In the genomic region with DNA sequence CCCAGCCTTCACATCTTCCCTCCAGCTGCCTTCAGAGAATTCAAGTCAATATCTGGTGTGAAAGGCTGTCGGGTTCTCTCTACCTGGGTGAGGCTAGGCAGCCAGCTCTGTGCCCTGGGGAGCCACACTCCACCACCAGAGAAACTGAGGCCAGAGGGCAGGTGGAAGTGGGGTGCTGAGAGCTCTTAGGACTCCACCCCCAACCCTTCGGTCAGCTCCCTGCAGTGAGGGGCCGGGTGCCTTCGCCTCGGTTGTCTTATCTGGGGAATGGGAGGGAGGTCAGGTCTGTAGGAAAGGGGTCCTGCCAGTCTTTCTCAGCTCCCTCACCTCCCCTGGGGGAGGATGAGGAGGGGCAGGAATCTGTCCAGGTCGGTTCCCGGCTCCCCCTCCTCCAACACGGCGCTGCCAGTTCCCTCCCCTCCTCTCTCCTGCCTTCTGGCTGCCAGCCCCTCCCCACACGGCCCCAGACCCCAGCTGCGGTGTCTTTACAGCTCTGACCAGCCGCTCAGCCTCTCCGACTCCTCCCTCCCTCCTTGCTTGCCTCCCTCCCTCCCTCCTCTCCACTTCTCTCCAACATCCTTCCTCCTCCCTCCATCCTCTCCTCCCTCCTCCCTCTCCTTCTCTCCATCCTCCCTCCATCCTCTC, we compare ENCODE assay signal across 8 mouse cellular contexts.
A peak's percentile ranks its signal among the peaks of the same experiment; 100 is the strongest.
DNase-seq lines count a peak whose midpoint lies in the region; ATAC-seq lines count a peak whose summit lies in the region.

No protein-coding gene starts in this region.

- WGBS in forebrain, embryonic 11.5 days, result 1% methylated on average over 13 of the region's 13 CpGs
- 2% methylated on average over 11 of the region's 13 CpGs for WGBS in hindbrain, embryonic 14.5 days
- 7% methylated on average over 13 of the region's 13 CpGs for WGBS in liver, embryonic 12.5 days (ENCODE audit: insufficient replicate concordance)
- WGBS in neural tube, embryonic 14.5 days, result 1% methylated on average over 12 of the region's 13 CpGs

- DNase-seq in kidney, adult 9 months, result peak; percentile 43
- DNase-seq in kidney, adult 18-20 months, result no peak
- peak; percentile 61 for DNase-seq in adrenal gland, postnatal 10 days
- DNase-seq in forebrain, embryonic 11.5 days (ENCODE audit: low spot score), result peak; percentile 92
- peak; percentile 70 for DNase-seq in hindbrain, embryonic 14.5 days (ENCODE audit: low spot score)
- no peak for DNase-seq in T-cell, adult 2 months (ENCODE audit: low spot score)

- peak overlapping the region; percentile 31; the same call in 1 of the 2 replicates for H3K4me3 ChIP-seq in forebrain, embryonic 11.5 days (ENCODE audit: low read depth, low read length)
- no peak overlapping the region for H3K4me3 ChIP-seq in hindbrain, embryonic 14.5 days (replicated peaks; ENCODE audit: low read length)
- peak overlapping the region; percentile 33; the same call in 1 of the 2 replicates for H3K4me3 ChIP-seq in liver, embryonic 12.5 days
- H3K4me3 ChIP-seq in neural tube, embryonic 14.5 days (ENCODE audit: low read depth, low read length), result 0 out of 2 replicates have a peak overlapping the region, but pooled peaks have one; percentile 1

- peak; percentile 86 for ATAC-seq in forebrain, embryonic 11.5 days (replicated peaks; ENCODE audit: low FRiP score)
- ATAC-seq in hindbrain, embryonic 14.5 days (ENCODE audit: low FRiP score), result peak; percentile 87
- ATAC-seq in liver, embryonic 12.5 days, result no peak
- peak; percentile 75 for ATAC-seq in neural tube, embryonic 14.5 days (ENCODE audit: low read depth)

- peaks cover 27% of the 10 kb centered on the region for H3K4me1 ChIP-seq in forebrain, embryonic 11.5 days (replicated peaks; ENCODE audit: control insufficient read depth, insufficient read depth, low read length)
- peaks cover 53% of the 10 kb centered on the region for H3K4me1 ChIP-seq in hindbrain, embryonic 14.5 days (replicated peaks; ENCODE audit: control insufficient read depth, insufficient read depth, low read length)
- H3K4me1 ChIP-seq in liver, embryonic 12.5 days, result peaks cover 37% of the 10 kb centered on the region
- H3K4me1 ChIP-seq in neural tube, embryonic 14.5 days (ENCODE audit: control insufficient read depth, insufficient read depth, low read length), result peaks cover 45% of the 10 kb centered on the region

- no peaks in the 10 kb centered on the region for H3K36me3 ChIP-seq in forebrain, embryonic 11.5 days (ENCODE audit: control insufficient read depth, insufficient read depth, low read length)
- no peaks in the 10 kb centered on the region for H3K36me3 ChIP-seq in hindbrain, embryonic 14.5 days (replicated peaks; ENCODE audit: control insufficient read depth, insufficient read depth)
- no peaks in the 10 kb centered on the region for H3K36me3 ChIP-seq in liver, embryonic 12.5 days
- no peaks in the 10 kb centered on the region for H3K36me3 ChIP-seq in neural tube, embryonic 14.5 days (ENCODE audit: control insufficient read depth, insufficient read depth, low read length)

- no peaks in the 10 kb centered on the region for H3K9me3 ChIP-seq in forebrain, embryonic 11.5 days (ENCODE audit: control insufficient read depth, low read length)
- no peaks in the 10 kb centered on the region for H3K9me3 ChIP-seq in hindbrain, embryonic 14.5 days (ENCODE audit: control insufficient read depth, low read length)
- H3K9me3 ChIP-seq in liver, embryonic 12.5 days (replicated peaks), result no peaks in the 10 kb centered on the region
- H3K9me3 ChIP-seq in neural tube, embryonic 14.5 days (ENCODE audit: control insufficient read depth, low read length), result no peaks in the 10 kb centered on the region

- H3K4me2 ChIP-seq in forebrain, embryonic 11.5 days (ENCODE audit: low read depth, low read length, severe bottlenecking), result peak overlapping the region; percentile 67
- peak overlapping the region; percentile 61 for H3K4me2 ChIP-seq in hindbrain, embryonic 14.5 days (replicated peaks)
- H3K4me2 ChIP-seq in liver, embryonic 12.5 days, result peak overlapping the region; percentile 61
- peak overlapping the region; percentile 64; the same call in 1 of the 2 replicates for H3K4me2 ChIP-seq in neural tube, embryonic 14.5 days (ENCODE audit: low read depth, low read length)

- peak overlapping the region; percentile 100 for H3K27ac ChIP-seq in forebrain, embryonic 11.5 days (ENCODE audit: low read depth, low read length)
- peak overlapping the region; percentile 100 for H3K27ac ChIP-seq in hindbrain, embryonic 14.5 days
- H3K27ac ChIP-seq in liver, embryonic 12.5 days, result peak overlapping the region; percentile 76
- H3K27ac ChIP-seq in neural tube, embryonic 14.5 days (ENCODE audit: low read depth, low read length), result peak overlapping the region; percentile 100

- H3K9ac ChIP-seq in forebrain, embryonic 11.5 days (ENCODE audit: low read length), result peak overlapping the region; percentile 58
- peak overlapping the region; percentile 37; the same call in 1 of the 2 replicates for H3K9ac ChIP-seq in hindbrain, embryonic 14.5 days
- no peak overlapping the region for H3K9ac ChIP-seq in liver, embryonic 12.5 days
- peak overlapping the region; percentile 34 for H3K9ac ChIP-seq in neural tube, embryonic 14.5 days (replicated peaks; ENCODE audit: low read depth, low read length)

- no peaks in the 10 kb centered on the region for H3K27me3 ChIP-seq in forebrain, embryonic 11.5 days (ENCODE audit: control insufficient read depth, insufficient read depth, low read length)
- H3K27me3 ChIP-seq in hindbrain, embryonic 14.5 days (ENCODE audit: control insufficient read depth, insufficient read depth, low read length), result no peaks in the 10 kb centered on the region
- H3K27me3 ChIP-seq in liver, embryonic 12.5 days (replicated peaks), result peaks cover 50% of the 10 kb centered on the region
- no peaks in the 10 kb centered on the region for H3K27me3 ChIP-seq in neural tube, embryonic 14.5 days (ENCODE audit: control insufficient read depth, insufficient read depth, low read length)

Comparison
In these comparisons a context has a peak if more than half of its experiments do, and no peak if none do; other contexts are left out.
1. DNase-seq: peak in kidney, adult 9 months (single experiment), adrenal gland, postnatal 10 days (single experiment), forebrain, embryonic 11.5 days (single experiment) and hindbrain, embryonic 14.5 days (single experiment); none in kidney, adult 18-20 months (single experiment) and T-cell, adult 2 months (single experiment).
2. Peak in every context shown above with its lines, with median percentiles within 50 percentile points of each other: H3K27ac ChIP-seq and H3K4me2 ChIP-seq.